Mouse (Mus musculus): ENCODE data around the gene Atad3a. TPM values are rescaled to one million over a fixed set of nuclear protein-coding genes. Genes with fewer than 3 reads are reported as not detected.
A peak's percentile ranks its signal among the peaks of the same experiment; 100 is the strongest.

The Atad3a gene
- total RNA-seq, 2 experiments from 2014 or later: 66.8 to 118 TPM

GRCm38 (mm10) chr4:155775855-155776254 is 15.0 kb upstream of the Atad3a start:
- no peak for ATAC-seq (replicated peaks; ENCODE audit: poor library complexity, severe bottlenecking)

GRCm38 (mm10) chr4:155774971-155775740 is 14.3 kb upstream of the Atad3a start:
- ATAC-seq (replicated peaks; ENCODE audit: poor library complexity, severe bottlenecking): peak; percentile 42

GRCm38 (mm10) chr4:155774280-155774754 is 13.4 kb upstream of the Atad3a start, which contains the start of gene Vwa1:
TSS of gene Vwa1 (minus strand) at chr4:155774698.
- peak; percentile 74 for ATAC-seq (replicated peaks; ENCODE audit: poor library complexity, severe bottlenecking)

- no peak for ATAC-seq (replicated peaks; ENCODE audit: poor library complexity, severe bottlenecking)
Observed at GRCm38 (mm10) chr4:155773335-155774078, 12.6 kb upstream of the Atad3a start.

- no peak for ATAC-seq (replicated peaks; ENCODE audit: poor library complexity, severe bottlenecking)
Observed at GRCm38 (mm10) chr4:155772786-155773185, 11.9 kb upstream of the Atad3a start.

GRCm38 (mm10) chr4:155771706-155772105 is 10.8 kb upstream of the Atad3a start:
- ATAC-seq (replicated peaks; ENCODE audit: poor library complexity, severe bottlenecking): no peak

GRCm38 (mm10) chr4:155770626-155771025 is 9.7 kb upstream of the Atad3a start:
- no peak for ATAC-seq (replicated peaks; ENCODE audit: poor library complexity, severe bottlenecking)

GRCm38 (mm10) chr4:155769880-155770512 is 9.1 kb upstream of the Atad3a start:
- peak; percentile 78 for ATAC-seq (replicated peaks; ENCODE audit: poor library complexity, severe bottlenecking)

- ATAC-seq (replicated peaks; ENCODE audit: poor library complexity, severe bottlenecking): no peak
Observed at GRCm38 (mm10) chr4:155769496-155769879, 8.6 kb upstream of the Atad3a start.

- no peak for ATAC-seq (replicated peaks; ENCODE audit: poor library complexity, severe bottlenecking)
Observed at GRCm38 (mm10) chr4:155762357-155762756, 1.5 kb upstream of the Atad3a start.

GRCm38 (mm10) chr4:155761356-155762099 is 635 bp upstream of the Atad3a start:
- ATAC-seq (replicated peaks; ENCODE audit: poor library complexity, severe bottlenecking): peak; percentile 23

- ATAC-seq (replicated peaks; ENCODE audit: poor library complexity, severe bottlenecking): peak; percentile 48
Observed at GRCm38 (mm10) chr4:155759862-155760612, 856 bp downstream of the Atad3a start.

- ATAC-seq (replicated peaks; ENCODE audit: poor library complexity, severe bottlenecking): no peak
Observed at GRCm38 (mm10) chr4:155757011-155757410, 3.9 kb downstream of the Atad3a start.

GRCm38 (mm10) chr4:155746575-155747490 is 14.1 kb downstream of the Atad3a start:
- ATAC-seq (replicated peaks; ENCODE audit: poor library complexity, severe bottlenecking): no peak

GRCm38 (mm10) chr4:155746036-155746548 is 14.8 kb downstream of the Atad3a start:
- ATAC-seq (replicated peaks; ENCODE audit: poor library complexity, severe bottlenecking): no peak

GRCm38 (mm10) chr4:155745136-155745535 is 15.8 kb downstream of the Atad3a start:
- no peak for ATAC-seq (replicated peaks; ENCODE audit: poor library complexity, severe bottlenecking)

GRCm38 (mm10) chr4:155744474-155744873 is 16.4 kb downstream of the Atad3a start:
- no peak for ATAC-seq (replicated peaks; ENCODE audit: poor library complexity, severe bottlenecking)

- no peak for ATAC-seq (replicated peaks; ENCODE audit: poor library complexity, severe bottlenecking)
Observed at GRCm38 (mm10) chr4:155742684-155743083, 18.2 kb downstream of the Atad3a start.
